Mouse (Mus musculus) heart, embryonic 10.5 days (tissue): ENCODE results near the gene Igfl3. TPM values are rescaled to one million over a fixed set of nuclear protein-coding genes. Genes with fewer than 3 reads are reported as not detected.

Experiments used
- DNase-seq: peaks from one replicate; pipeline ENCODE4 v3.0.0-alpha.2; 2017; ENCODE audit warnings: low spot score
- H3K27ac ChIP-seq: fragments of 300-500 bp; sonication (generic); 2 replicates; pipeline ENCODE4 v1.5.1; 2016; ENCODE audit warnings: mild to moderate bottlenecking
- H3K27me3 ChIP-seq: fragments of 300-500 bp; sonication (generic); 2 replicates; pipeline ENCODE4 v1.6.1; 2016; ENCODE audit warnings: mild to moderate bottlenecking; ENCODE audit not compliant: poor library complexity, insufficient read depth, severe bottlenecking
- H3K36me3 ChIP-seq: fragments of 300-500 bp; sonication (generic); 2 replicates; pipeline ENCODE4 v1.6.1; 2016; ENCODE audit warnings: mild to moderate bottlenecking, moderate library complexity
- H3K4me1 ChIP-seq: fragments of 300-500 bp; sonication (generic); 2 replicates; pipeline ENCODE4 v1.6.1; 2016; ENCODE audit warnings: mild to moderate bottlenecking
- H3K4me3 ChIP-seq: fragments of 300-500 bp; sonication (generic); 2 replicates; pipeline ENCODE4 v1.5.1; 2016; ENCODE audit warnings: mild to moderate bottlenecking, moderate library complexity
- H3K9me3 ChIP-seq: fragments of 300-500 bp; sonication (generic); 2 replicates; pipeline ENCODE4 v1.6.1; 2016; ENCODE audit warnings: mild to moderate bottlenecking, moderate library complexity
- WGBS: fragments of 180-500 bp; shearing (Covaris S2); methylation state at CpG from one replicate; pipeline ENCODE4 v1.1.7; 2016; 5-methylcytosine and 5-hydroxymethylcytosine counted together
- polyA plus RNA-seq: library from polyadenylated mRNA; unstranded; fragments of >200 nt; fragmentation: Nextera tagmentation; extraction: Ambion mirVana; gene quantifications from 2 replicates; pipeline ENCODE4 v1.2.1, GENCODE M21; 2016

The Igfl3 gene
- polyA plus RNA-seq: not detected in 2 replicates

DNA sequence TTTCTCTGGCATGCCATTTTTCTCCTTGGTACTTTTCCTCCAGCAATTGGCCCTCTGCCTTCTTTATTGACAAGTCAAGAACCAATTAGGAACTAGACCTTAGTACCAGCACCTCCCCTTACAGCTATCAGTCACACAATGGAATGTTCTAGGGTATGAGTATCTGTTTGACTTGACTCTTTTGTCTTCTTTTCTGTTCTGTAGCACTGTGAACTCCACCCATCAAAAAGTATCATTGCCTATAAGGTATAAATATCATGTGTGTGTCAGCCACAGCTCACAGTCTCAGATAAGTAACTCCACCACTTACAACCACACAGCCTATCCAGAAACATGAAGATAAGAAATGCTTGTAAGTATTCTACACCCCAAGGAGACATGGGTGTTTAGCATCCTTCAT lies at the start of gene Igfl3:
TSS of gene Igfl3 (plus strand) at position 301 of the 400 bp plus-strand sequence.
- Histone ChIP-seq H3K4me3 (no peak within 1 kb of the TSS), H3K36me3 (no peaks in the 10 kb centered on the region), H3K9me3 (peaks cover 13% of the 10 kb centered on the region; the same call in 1 of the 2 replicates), H3K27me3 (no peaks in the 10 kb centered on the region), H3K27ac (no peak within 1 kb of the TSS), H3K4me1 (no peaks in the 10 kb centered on the region)
- DNase-seq: no peak

DNA sequence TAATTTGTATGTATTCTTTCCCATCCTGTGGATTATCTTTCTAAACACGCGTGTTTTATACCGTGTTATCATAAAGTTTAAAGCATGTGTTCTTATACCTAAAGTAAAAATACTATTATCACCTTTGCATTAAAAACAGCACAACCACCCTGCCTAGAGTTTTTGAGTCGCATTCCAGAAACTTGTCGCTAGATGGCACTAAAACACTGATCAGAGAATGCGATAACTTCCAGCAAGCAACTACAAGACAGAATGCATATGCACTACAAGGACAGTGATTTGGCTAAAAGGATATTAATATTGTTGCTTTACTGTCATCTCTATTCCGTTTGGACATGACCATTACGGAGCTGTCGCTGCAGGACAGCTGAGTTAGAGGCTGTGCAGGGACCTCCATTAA lies 34.6 kb downstream of the Igfl3 start:
- H3K27me3 ChIP-seq: no peaks in the 10 kb centered on the region
- no peak for DNase-seq
- WGBS: 11% methylated on average over 9 of the region's 9 CpGs
- H3K9me3 ChIP-seq: no peaks in the 10 kb centered on the region
- H3K4me3 ChIP-seq: no peak overlapping the region
- H3K4me1 ChIP-seq: no peaks in the 10 kb centered on the region
- no peaks in the 10 kb centered on the region for H3K36me3 ChIP-seq
- no peak overlapping the region for H3K27ac ChIP-seq

DNA sequence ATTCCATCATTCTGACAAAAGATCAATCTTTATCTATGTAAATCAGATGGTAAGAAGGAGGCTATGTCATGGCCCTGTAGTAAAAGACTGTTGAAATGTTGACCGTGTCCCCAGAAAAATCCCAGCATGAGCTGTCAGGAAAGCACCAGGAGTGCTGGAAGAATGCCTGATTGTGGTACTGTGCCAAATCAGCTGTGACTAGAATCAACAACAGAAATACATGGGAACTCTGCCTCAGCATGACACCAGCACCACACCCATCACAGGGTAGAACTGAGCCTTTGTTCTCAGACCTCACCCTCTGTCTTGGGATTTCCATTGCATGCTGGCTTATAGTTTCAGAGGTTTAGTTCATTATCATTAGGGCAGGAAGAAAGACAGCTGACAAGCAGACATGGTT lies 38.4 kb downstream of the Igfl3 start:
- Histone ChIP-seq H3K9me3 (peaks cover 4% of the 10 kb centered on the region; the same call in 1 of the 2 replicates), H3K4me3 (no peak overlapping the region), H3K27ac (no peak overlapping the region), H3K36me3 (no peaks in the 10 kb centered on the region), H3K27me3 (no peaks in the 10 kb centered on the region), H3K4me1 (no peaks in the 10 kb centered on the region)
- DNase-seq: no peak
- WGBS: 41% methylated on average over 1 of the region's 1 CpGs

Other genes with a start within 250 kb of the Igfl3 start
- gene Ceacam11, start 204.4 kb upstream of the Igfl3 start, polyA plus RNA-seq: not detected in 2 replicates
- gene Ceacam13, start 166.6 kb upstream of the Igfl3 start, polyA plus RNA-seq: not detected in 2 replicates
- gene Ceacam12, start 110.6 kb upstream of the Igfl3 start, polyA plus RNA-seq: not detected in 2 replicates
- gene Mill1, start 68.9 kb downstream of the Igfl3 start, polyA plus RNA-seq: not detected in 2 replicates
- gene Psg18, start 178.5 kb downstream of the Igfl3 start, polyA plus RNA-seq: not detected in 2 replicates